8 mouse cellular contexts compared by ENCODE assay signal in the genomic region with DNA sequence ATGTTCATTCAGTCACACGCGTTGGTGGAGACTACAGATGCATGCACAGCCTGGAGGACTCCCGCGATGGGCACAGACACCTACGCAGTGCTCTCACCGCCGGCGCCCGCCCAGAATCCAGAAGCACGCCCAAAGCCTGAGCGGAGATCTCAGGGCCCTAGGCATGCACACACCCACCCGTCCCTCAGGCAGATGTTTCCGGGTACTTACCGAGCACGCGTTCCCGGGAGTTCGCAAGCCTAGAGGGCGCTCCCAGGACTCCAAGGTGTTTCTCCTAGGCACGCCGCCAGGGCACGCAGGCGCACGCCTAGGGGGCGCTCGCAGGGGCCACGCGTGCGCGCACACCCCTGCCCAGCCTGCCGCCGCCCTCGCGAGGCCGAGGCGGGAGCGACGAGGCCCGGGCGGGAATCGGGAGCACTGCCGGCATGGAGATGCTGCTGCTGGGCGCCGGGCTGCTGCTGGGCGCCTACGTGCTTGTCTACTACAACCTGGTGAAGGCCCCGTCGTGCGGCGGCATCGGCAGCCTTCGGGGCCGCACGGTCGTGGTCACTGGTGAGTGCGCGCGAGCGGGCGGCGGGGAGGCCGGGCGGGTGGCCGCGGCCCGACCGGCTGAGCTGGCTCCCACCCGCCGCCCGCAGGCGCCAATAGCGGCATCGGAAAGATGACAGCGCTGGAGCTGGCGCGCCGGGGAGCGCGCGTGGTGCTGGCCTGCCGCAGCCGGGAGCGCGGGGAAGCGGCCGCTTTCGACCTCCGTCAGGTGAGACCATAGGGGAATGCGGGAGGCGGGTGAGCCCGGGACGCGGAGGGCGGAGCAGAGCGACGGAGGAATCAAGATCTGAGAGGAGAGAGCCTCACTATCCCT. TPM values are rescaled to one million over a fixed set of nuclear protein-coding genes. Genes with fewer than 3 reads are reported as not detected.
A peak's percentile ranks its signal among the peaks of the same experiment; 100 is the strongest.
DNase-seq lines count a peak whose midpoint lies in the region; ATAC-seq and TF ChIP-seq lines count a peak whose summit lies in the region.

Gene Dhrs13 (plus strand): TSS at position 334 of the 862 bp plus-strand sequence.

- peak within 1 kb of the TSS; percentile 72 for H3K9ac ChIP-seq in ES-E14 (ENCODE audit: insufficient read depth, low read depth, low read length, poor library complexity, severe bottlenecking)
- H3K9ac ChIP-seq in forebrain, embryonic 16.5 days (replicated peaks; ENCODE audit: low read depth, low read length) = peak within 1 kb of the TSS; percentile 87
- peak within 1 kb of the TSS; percentile 67 for H3K9ac ChIP-seq in lung, embryonic 15.5 days

- in situ Hi-C loops in ES-E14 (cut with MboI; ENCODE audit: low sequenced_read_pairs in 2 of 2, unreplicated experiment in 2 of 2) = no loop called here

- WGBS in forebrain, embryonic 16.5 days = under 1% methylated on average over 96 of the region's 96 CpGs
- under 1% methylated on average over 96 of the region's 96 CpGs for WGBS in lung, embryonic 15.5 days

- no peak within 1 kb of the TSS; the same call in 1 of the 2 replicates for H3K27ac ChIP-seq in ES-E14 (ENCODE audit: insufficient read depth, low read depth, low read length, poor library complexity, severe bottlenecking)
- H3K27ac ChIP-seq in forebrain, embryonic 16.5 days (ENCODE audit: low read length) = peak within 1 kb of the TSS; percentile 91
- peak within 1 kb of the TSS; percentile 94 for H3K27ac ChIP-seq in lung, embryonic 15.5 days

- H3K9me3 ChIP-seq in ES-E14 (ENCODE audit: control insufficient read depth, insufficient read depth, low read depth, low read length) = no peaks in the 10 kb centered on the region
- no peaks in the 10 kb centered on the region for H3K9me3 ChIP-seq in forebrain, embryonic 16.5 days (ENCODE audit: control insufficient read depth, low read length)
- no peaks in the 10 kb centered on the region for H3K9me3 ChIP-seq in lung, embryonic 15.5 days

- peaks cover 20% of the 10 kb centered on the region for H3K36me3 ChIP-seq in ES-E14 (ENCODE audit: control insufficient read depth, insufficient read depth, low read length, poor library complexity, severe bottlenecking)
- H3K36me3 ChIP-seq in forebrain, embryonic 16.5 days (ENCODE audit: control insufficient read depth, insufficient read depth) = peaks cover 19% of the 10 kb centered on the region
- peaks cover 34% of the 10 kb centered on the region for H3K36me3 ChIP-seq in lung, embryonic 15.5 days

- H3K4me1 ChIP-seq in ES-E14 (ENCODE audit: control insufficient read depth in 2 of 2, insufficient read depth in 2 of 2, low read length in 2 of 2, poor library complexity in 1 of 2) = peaks cover 1 to 3% of the 10 kb centered on the region in 2 experiments; a peak in 3 of 4 replicates
- H3K4me1 ChIP-seq in forebrain, embryonic 16.5 days (replicated peaks; ENCODE audit: control insufficient read depth, insufficient read depth, low read length) = peaks cover 19% of the 10 kb centered on the region
- H3K4me1 ChIP-seq in lung, embryonic 15.5 days = peaks cover 34% of the 10 kb centered on the region

- peak; percentile 90 for ATAC-seq in forebrain, embryonic 16.5 days
- peak; percentile 90 for ATAC-seq in lung, embryonic 15.5 days (ENCODE audit: borderline replicate concordance, extremely low read depth, low FRiP score, low TSS enrichment)

- peak; percentile 91 for DNase-seq in ES-E14 (ENCODE audit: low read depth, low spot score)
- peak; percentile 90 for DNase-seq in cerebellum, adult 11-12 months
- peak; percentile 96 for DNase-seq in heart, postnatal 4 days
- DNase-seq in layer of hippocampus, adult 8-10 months (ENCODE audit: low spot score in 2 of 2) = peak; percentile 78 to 82
- peak; percentile 83 for DNase-seq in ovary, adult 18-20 months (ENCODE audit: low spot score)
- peak; percentile 91 for DNase-seq in thymus, postnatal 0 days (ENCODE audit: low spot score)

- peak within 1 kb of the TSS; percentile 62 to 68 for H3K4me3 ChIP-seq in ES-E14 (ENCODE audit: insufficient read depth in 1 of 2, low read depth in 1 of 2, low read length in 2 of 2, poor library complexity in 1 of 2, severe bottlenecking in 1 of 2)
- peak within 1 kb of the TSS; percentile 74 for H3K4me3 ChIP-seq in forebrain, embryonic 16.5 days (replicated peaks; ENCODE audit: low read length)
- H3K4me3 ChIP-seq in lung, embryonic 15.5 days = peak within 1 kb of the TSS; percentile 66

- peak within 1 kb of the TSS; percentile 75 for H3K4me2 ChIP-seq in forebrain, embryonic 16.5 days (ENCODE audit: low read length)
- H3K4me2 ChIP-seq in lung, embryonic 15.5 days = peak within 1 kb of the TSS; percentile 96

- H3K27me3 ChIP-seq in forebrain, embryonic 16.5 days (replicated peaks; ENCODE audit: control insufficient read depth, insufficient read depth, low read length) = no peaks in the 10 kb centered on the region
- no peaks in the 10 kb centered on the region for H3K27me3 ChIP-seq in lung, embryonic 15.5 days

TF ChIP-seq in ES-E14, 5 proteins besides CTCF, POLR2A, EP300 and RAD21:
- TF ChIP-seq CHD2 (IDR thresholded peaks at IDR 0.05; ENCODE audit: low read depth, low read length) = no peak
- peak; percentile 72 for TF ChIP-seq HCFC1 (IDR thresholded peaks at IDR 0.05; ENCODE audit: borderline replicate concordance, insufficient read depth, low read length)

RNA-seq across cellular contexts. Expression of gene Dhrs13, which starts in this region (rescaled TPM):
- 20.2 and 28.5 TPM in 2 replicates for total RNA-seq in ES-E14 (2012; rRNA removed)
- polyA plus RNA-seq in forebrain, embryonic 16.5 days (2015; fragmentation: Nextera tagmentation; extraction: Ambion mirVana) = 29.5 and 33.8 TPM in 2 replicates
- total RNA-seq in heart, postnatal 4 days (2021) = 1 to 10 TPM; 7.8 to 9.3 TPM
- total RNA-seq in layer of hippocampus, adult 8-10 months (2022) = 1 to 10 TPM; 4.0 to 5.2 (median 4.8) TPM
- 18.7 and 19.8 TPM in 2 replicates for polyA plus RNA-seq in lung, embryonic 15.5 days (2015; fragmentation: Nextera tagmentation; extraction: Ambion mirVana)
- polyA plus RNA-seq in thymus, postnatal 0 days (2015; fragmentation: Nextera tagmentation; extraction: Ambion mirVana) = 10.2 TPM in 2 replicates
